Mouse (Mus musculus) WW6 (cell line): ENCODE results near the gene Ephb3.
"Not testable (repeated sequence)": the region's sequence is repeated elsewhere in the genome, so short reads cannot be mapped to it uniquely, and the experiment has no call there.

Experiments
- DNase-seq: peaks from one replicate; pipeline ENCODE4 v3.0.0-alpha.2; 2013; ENCODE audit warnings: low read depth, low spot score

Ephb3 gene

GRCm38 (mm10) chr16:21204367-21205092 lies at the start of gene Ephb3:
Gene Ephb3 (plus strand): TSS chr16:21204755.
- DNase-seq = peak; percentile 97

- DNase-seq = not testable (repeated sequence)
These were observed 48.3 kb upstream of the Ephb3 start for GRCm38 (mm10) chr16:21156261-21156660.

- DNase-seq = not testable (repeated sequence)
These were observed 45.3 kb upstream of the Ephb3 start for GRCm38 (mm10) chr16:21159226-21159625.

- DNase-seq = peak; percentile 60
These were observed 41.1 kb upstream of the Ephb3 start for GRCm38 (mm10) chr16:21163423-21163822.

GRCm38 (mm10) chr16:21165343-21166220 lies 39.0 kb upstream of the Ephb3 start:
- not testable (repeated sequence) for DNase-seq

- DNase-seq = no peak
These were observed 35.8 kb upstream of the Ephb3 start for GRCm38 (mm10) chr16:21168730-21169129.

- DNase-seq = no peak
These were observed 29.3 kb upstream of the Ephb3 start for GRCm38 (mm10) chr16:21175236-21175635.

- DNase-seq = no peak
These were observed 22.4 kb upstream of the Ephb3 start for GRCm38 (mm10) chr16:21182108-21182507.

GRCm38 (mm10) chr16:21184697-21185096 lies 19.9 kb upstream of the Ephb3 start:
- no peak for DNase-seq

GRCm38 (mm10) chr16:21187568-21187967 lies 17.0 kb upstream of the Ephb3 start:
- no peak for DNase-seq

GRCm38 (mm10) chr16:21188345-21188744 lies 16.2 kb upstream of the Ephb3 start:
- DNase-seq = no peak

- no peak for DNase-seq
These were observed 13.0 kb upstream of the Ephb3 start for GRCm38 (mm10) chr16:21191569-21191968.

GRCm38 (mm10) chr16:21192509-21193354 lies 11.8 kb upstream of the Ephb3 start:
- no peak for DNase-seq

- no peak for DNase-seq
These were observed 10.4 kb upstream of the Ephb3 start for GRCm38 (mm10) chr16:21194182-21194581.

- DNase-seq = no peak
These were observed 9.2 kb upstream of the Ephb3 start for GRCm38 (mm10) chr16:21195260-21195866.

GRCm38 (mm10) chr16:21196576-21196975 lies 8.0 kb upstream of the Ephb3 start:
- DNase-seq = no peak

- DNase-seq = no peak
These were observed 7.0 kb upstream of the Ephb3 start for GRCm38 (mm10) chr16:21197542-21197941.

GRCm38 (mm10) chr16:21198006-21198405 lies 6.5 kb upstream of the Ephb3 start:
- no peak for DNase-seq

GRCm38 (mm10) chr16:21198529-21198928 lies 6.0 kb upstream of the Ephb3 start:
- no peak for DNase-seq

- no peak for DNase-seq
These were observed 5.1 kb upstream of the Ephb3 start for GRCm38 (mm10) chr16:21199426-21199825.

GRCm38 (mm10) chr16:21202731-21203130 lies 1.8 kb upstream of the Ephb3 start:
- no peak for DNase-seq
